Mouse (Mus musculus) brain, embryonic 14.5 days (tissue): ENCODE data around the gene Pigs. TPM values are rescaled to one million over a fixed set of nuclear protein-coding genes. Genes with fewer than 3 reads are reported as not detected.

Experiments
- DNase-seq: peaks from one replicate; pipeline ENCODE4 v3.0.0-alpha.2; 2011; ENCODE audit warnings: low read depth
- CTCF ChIP-seq: fragments of 200-500 bp; IDR thresholded peaks from 2 replicates; pipeline ENCODE4 v1.5.1; 2012; ENCODE audit warnings: inconsistent platforms, mild to moderate bottlenecking, moderate library complexity, borderline replicate concordance; ENCODE audit not compliant: insufficient read depth, insufficient read length; ENCODE audit errors: extremely low read depth
- POLR2A ChIP-seq: fragments of 200-500 bp; IDR thresholded peaks from 2 replicates; pipeline ENCODE4 v1.6.1; 2012; ENCODE audit warnings: mild to moderate bottlenecking, inconsistent platforms, borderline replicate concordance; ENCODE audit not compliant: poor library complexity, insufficient read depth, insufficient read length, severe bottlenecking; ENCODE audit errors: extremely low read depth
- polyA plus RNA-seq: library from polyadenylated mRNA; depleted of rRNA; stranded (reverse); fragments of >200 nt; gene quantifications from 2 replicates; pipeline ENCODE4 v1.2.3, GENCODE M21; 2012

The Pigs gene
- polyA plus RNA-seq, 1 experiment = 75.3 TPM

- DNase-seq = peak; percentile 13
- no peak for TF ChIP-seq CTCF
- no peak for TF ChIP-seq POLR2A
Observed at GRCm38 (mm10) chr11:78344328-78344889, 16.2 kb downstream of the Pigs start.

GRCm38 (mm10) chr11:78344890-78345715 is 16.9 kb downstream of the Pigs start:
- no peak for TF ChIP-seq POLR2A
- no peak for TF ChIP-seq CTCF
- peak; percentile 33 for DNase-seq

DNA sequence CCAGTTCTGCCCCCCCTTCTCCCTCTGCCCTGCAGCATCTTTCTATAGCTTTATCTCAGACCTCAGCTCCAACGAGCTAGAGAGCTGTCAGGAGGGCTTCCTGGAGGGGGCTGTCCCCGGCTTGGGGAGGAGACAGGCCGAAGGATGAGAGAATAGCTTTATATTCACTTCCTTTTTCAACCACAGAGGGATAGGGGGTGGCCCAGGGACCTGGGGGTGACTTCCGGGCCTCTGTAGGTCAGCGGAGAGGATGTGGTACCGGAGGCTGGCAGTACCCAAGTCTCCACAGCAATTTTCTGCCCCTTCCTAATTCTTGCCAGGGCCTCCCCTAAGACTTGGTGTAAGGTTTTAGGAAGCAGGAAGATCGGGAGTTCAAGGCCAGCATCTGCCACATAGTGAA is 17.6 kb downstream of the Pigs start:
- DNase-seq = no peak
- TF ChIP-seq POLR2A (no peak), CTCF (no peak)

DNA sequence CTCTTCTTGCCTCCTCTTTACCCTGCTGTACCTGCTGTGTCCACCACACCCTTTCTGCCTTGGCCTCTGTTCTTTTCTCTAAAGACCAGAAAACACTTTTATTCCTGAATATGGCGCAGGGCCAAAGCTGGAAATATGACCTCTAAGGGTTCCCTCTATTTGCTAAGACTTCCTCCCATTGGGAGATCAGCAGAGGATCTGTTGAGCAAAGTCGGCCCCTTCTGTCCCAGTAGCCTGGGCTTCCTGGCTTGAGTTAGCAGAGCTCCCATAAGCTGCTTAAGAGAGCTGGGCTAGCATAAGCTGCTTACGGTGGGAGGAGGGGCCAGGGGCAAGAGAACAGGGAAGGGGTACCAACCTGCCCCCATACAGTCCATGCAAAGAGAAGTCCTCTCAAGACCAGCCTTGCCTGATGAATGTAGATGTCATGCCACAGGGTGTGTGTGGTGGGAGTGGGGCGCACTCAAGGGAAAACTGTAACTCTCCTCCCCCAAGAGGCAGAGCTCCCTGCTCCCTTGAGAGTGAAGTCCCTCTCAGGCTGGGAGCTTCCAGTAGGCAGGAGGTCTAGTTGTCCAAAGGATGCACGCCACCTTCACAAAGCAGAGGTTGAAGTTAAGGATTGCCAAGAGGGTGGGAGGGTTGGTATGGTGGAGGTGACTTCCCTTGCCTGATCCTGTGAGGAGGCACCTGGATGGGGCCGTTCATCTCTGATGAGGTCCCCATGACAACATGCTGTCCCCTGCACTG is 18.3 kb downstream of the Pigs start:
- DNase-seq = peak; percentile 33
- TF ChIP-seq POLR2A (no peak), CTCF (no peak)

DNA sequence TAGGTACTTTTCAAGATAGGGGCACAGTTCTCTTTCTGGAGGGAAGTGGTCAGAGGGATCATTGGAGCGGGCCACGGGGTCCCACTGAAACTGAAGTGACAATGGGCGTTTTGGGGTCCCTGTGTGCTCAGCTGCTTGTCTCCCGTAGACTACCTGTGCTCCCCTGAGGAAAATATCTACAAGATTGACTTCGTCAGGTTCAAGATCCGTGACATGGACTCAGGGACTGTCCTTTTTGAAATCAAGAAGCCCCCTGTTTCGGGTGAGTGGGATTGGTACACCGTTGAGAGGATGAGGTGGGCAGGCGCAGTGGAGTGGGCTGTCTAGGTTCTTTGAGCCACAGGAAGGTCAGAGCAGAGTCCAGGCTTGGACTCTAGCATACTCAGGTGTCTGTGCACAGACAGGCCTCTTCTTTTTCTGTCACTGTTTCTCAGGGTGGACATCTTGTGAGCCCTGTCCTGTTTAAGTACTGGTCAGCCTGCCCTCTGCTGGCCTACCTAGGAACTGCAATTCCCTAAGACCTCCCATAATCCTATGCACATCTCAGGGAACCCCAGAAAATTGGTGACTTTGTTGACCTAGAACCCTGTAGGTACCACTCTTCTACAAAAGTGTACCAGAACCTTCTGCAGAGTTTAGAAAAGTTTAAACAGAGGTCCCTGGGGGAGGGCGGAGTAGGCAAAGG is 19.0 kb downstream of the Pigs start:
- peak; percentile 88 for DNase-seq
- TF ChIP-seq CTCF = peak; percentile 80; the same call in 1 of the 2 replicates
- TF ChIP-seq POLR2A = no peak

- TF ChIP-seq POLR2A (no peak), CTCF (no peak)
- DNase-seq = no peak
Observed at GRCm38 (mm10) chr11:78347908-78348307, 19.7 kb downstream of the Pigs start.

DNA sequence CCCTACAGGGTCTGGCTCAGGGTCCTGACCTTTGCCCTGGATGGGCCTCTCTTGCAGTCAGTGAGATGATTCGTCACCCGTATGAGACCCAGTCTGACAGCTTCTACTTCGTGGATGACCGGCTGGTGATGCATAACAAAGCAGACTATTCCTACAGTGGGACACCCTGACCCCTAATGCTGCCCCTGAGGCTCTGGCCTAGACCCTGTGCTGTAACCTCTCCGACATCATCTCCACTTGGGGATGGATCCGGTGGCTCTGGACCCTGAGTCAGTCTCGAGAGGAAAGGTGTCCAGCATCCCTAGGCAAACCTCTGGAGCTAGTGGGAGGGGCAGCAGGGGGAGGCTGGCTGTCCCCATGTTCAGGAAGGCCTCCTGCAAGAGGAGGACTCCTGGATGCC is 20.3 kb downstream of the Pigs start:
- TF ChIP-seq POLR2A (no peak), CTCF (no peak)
- DNase-seq = no peak

DNA sequence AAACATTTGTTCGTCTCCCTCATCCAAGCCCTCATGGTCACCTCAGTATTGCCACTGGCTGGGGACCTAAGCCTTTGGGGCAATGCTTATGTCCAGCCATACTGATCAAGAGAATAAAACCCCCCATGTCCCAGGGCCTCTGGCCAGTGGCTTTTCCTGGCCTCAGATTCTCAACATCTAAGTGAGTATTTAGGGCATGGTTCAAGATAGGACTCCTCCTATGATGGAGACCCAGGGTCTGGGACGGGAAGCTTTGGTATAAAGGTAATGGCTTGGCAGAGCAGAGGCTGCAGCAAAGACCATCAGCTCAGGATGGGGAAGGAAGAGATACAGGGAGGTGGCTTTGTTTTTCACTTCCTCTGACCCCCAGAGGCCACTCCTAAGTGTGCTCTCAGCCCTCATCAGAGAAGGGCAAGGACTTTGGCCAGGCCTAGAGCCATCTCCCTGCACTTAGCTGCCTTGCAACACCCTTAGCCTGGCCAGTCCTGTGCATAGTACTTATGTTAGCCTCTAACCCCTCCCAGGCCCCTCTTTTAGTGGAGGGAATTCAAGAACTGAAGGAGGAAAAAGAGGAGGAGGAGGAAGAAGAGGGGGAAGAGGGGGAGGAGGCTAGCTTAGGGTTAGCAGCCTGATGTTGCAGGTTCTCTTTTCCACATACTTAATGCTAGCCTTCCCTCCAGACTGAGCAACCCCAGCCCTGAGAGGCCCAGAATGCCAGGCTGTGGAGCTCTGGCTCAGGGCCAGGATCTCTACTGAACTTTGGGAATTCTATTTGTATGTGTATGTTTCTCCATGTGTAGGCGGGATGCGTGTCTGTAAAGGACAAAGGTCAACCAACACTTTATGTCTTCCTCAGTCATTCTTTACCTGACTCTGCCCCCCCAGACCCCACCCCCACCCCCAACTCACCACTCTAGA is 21.5 kb downstream of the Pigs start:
- no peak for DNase-seq
- TF ChIP-seq POLR2A = no peak
- TF ChIP-seq CTCF = no peak

- no peak for TF ChIP-seq POLR2A
- TF ChIP-seq CTCF = no peak
- DNase-seq = no peak
Observed at GRCm38 (mm10) chr11:78353081-78353480, 24.9 kb downstream of the Pigs start.

- no peak for DNase-seq
- TF ChIP-seq POLR2A (no peak), CTCF (no peak)
Observed at GRCm38 (mm10) chr11:78354905-78355304, 26.7 kb downstream of the Pigs start.

GRCm38 (mm10) chr11:78355471-78356238 is 27.4 kb downstream of the Pigs start:
- DNase-seq = peak; percentile 74
- TF ChIP-seq CTCF (peak; percentile 86), POLR2A (no peak)
